Mouse (Mus musculus): ENCODE results near the gene Capn9. TPM values are rescaled to one million over a fixed set of nuclear protein-coding genes. Genes with fewer than 3 reads are reported as not detected.

Capn9 gene
- total and polyA plus RNA-seq, 3 experiments, result 0.10 TPM; not detected in 2

DNA sequence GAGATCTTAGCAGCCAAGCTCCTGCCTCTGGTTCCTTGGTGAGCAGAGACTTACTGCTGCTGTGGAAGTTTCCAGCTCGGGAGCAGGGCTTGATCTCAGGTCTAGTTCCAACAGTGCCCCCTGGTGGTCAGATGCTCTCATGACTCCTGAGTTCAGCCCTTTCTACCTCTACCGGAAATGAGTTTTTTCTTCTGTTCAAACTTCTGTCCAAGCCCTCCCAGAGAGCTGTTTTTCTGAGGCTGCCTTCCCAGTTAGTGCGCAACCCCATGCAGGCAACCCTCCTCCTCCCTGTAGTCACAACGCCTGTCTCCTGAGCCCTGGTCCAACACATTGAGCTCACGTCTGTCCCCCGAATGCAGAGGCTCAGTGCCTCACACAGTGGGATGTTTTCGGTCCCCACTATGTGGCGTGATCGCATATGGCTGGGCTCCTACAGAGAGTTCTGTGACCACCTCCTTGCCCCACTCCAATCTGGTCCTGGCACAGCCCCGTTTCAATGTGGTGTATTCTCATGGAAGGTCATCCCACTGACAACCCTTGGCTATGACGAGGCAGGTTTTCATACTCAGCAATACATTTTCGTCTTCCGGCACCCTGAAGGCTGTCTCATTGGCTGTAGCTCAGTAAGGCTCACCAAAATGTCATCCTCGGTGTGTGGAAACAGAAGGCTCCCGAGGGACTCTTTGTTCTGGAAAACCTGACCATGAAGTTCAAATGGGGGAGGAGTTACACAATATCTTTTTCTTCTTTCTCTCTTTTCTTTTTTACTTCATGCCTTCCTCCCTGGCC is 2.2 kb upstream of the Capn9 start (continued):
- TF ChIP-seq POLR2AphosphoS2 (IDR thresholded peaks at IDR 0.05; ENCODE audit: low read depth, low read length), result no peak
- TF ChIP-seq ZNF384 (IDR thresholded peaks at IDR 0.05; ENCODE audit: low read depth, low read length), result peak; percentile 89
- TF ChIP-seq UBTF (IDR thresholded peaks at IDR 0.05; ENCODE audit: low read depth, low read length), result no peak
- TF ChIP-seq CTCF (conservative IDR thresholded peaks at IDR 0.05 in 1 of 2, IDR thresholded peaks at IDR 0.05 in 1 of 2; ENCODE audit: low read depth in 2 of 2, low read length in 2 of 2), result peak; percentile 81 to 89
- no peak for TF ChIP-seq MXI1 (IDR thresholded peaks at IDR 0.05; ENCODE audit: low read depth, low read length)
- no peak for TF ChIP-seq GABPA (IDR thresholded peaks at IDR 0.05; ENCODE audit: insufficient replicate concordance, low read depth, low read length)
- peak; percentile 71 for TF ChIP-seq SMC3 (IDR thresholded peaks at IDR 0.05; ENCODE audit: low read depth, low read length)
- 0 out of 2 replicates have a peak, but pooled peaks have one; percentile 38 for TF ChIP-seq MAFK (IDR thresholded peaks at IDR 0.05; ENCODE audit: insufficient replicate concordance, low read length)

DNA sequence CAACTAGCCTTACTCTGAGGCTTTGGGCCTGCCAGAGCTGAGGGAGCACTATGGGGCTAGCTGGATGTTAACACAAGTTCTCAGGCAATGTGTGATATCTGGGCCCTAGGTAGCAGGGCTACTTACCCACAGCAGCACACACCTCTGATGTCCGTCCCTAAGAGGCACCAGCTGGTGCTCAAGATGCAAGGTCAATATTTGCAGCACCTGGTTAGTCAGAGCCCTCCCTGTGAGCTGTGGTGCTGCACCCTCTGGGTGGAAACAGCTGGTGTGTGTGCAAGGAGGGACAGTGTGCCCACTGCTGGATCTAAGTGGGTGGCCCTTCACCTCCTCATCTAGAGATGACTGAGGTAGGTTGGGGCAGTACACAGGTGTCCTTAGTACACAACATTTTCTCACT is 840 bp downstream of the Capn9 start:
- H3K9ac ChIP-seq (ENCODE audit: insufficient read depth, low read depth), result no peak overlapping the region
- no peak for DNase-seq (ENCODE audit: extremely low read depth)
- H3K27ac ChIP-seq (ENCODE audit: insufficient read depth, low read depth), result no peak overlapping the region
- H3K4me3 ChIP-seq (replicated peaks in 1 of 3; ENCODE audit: low read depth in 2 of 3, low read length in 2 of 3, poor library complexity in 1 of 3), result no peak overlapping the region
- TF ChIP-seq KAT2A (IDR thresholded peaks at IDR 0.05; ENCODE audit: insufficient replicate concordance, low read length) (no peak), SIN3A (IDR thresholded peaks at IDR 0.05; ENCODE audit: low read length) (no peak), USF2 (conservative IDR thresholded peaks at IDR 0.05; ENCODE audit: low read depth, low read length) (no peak), MAZ (IDR thresholded peaks at IDR 0.05; ENCODE audit: low read depth, low read length) (no peak), MEF2A (IDR thresholded peaks at IDR 0.05; ENCODE audit: borderline replicate concordance, low read depth, low read length) (no peak), TCF12 (IDR thresholded peaks at IDR 0.05; ENCODE audit: low read depth, low read length) (no peak), ELF1 (IDR thresholded peaks at IDR 0.05; ENCODE audit: low read depth, low read length) (no peak), UBTF (IDR thresholded peaks at IDR 0.05; ENCODE audit: low read depth, low read length) (no peak), SMC3 (IDR thresholded peaks at IDR 0.05; ENCODE audit: low read depth, low read length) (no peak), MAFK (IDR thresholded peaks at IDR 0.05; ENCODE audit: insufficient replicate concordance, low read length) (no peak), JUND (conservative IDR thresholded peaks at IDR 0.05; ENCODE audit: low read depth, low read length) (no peak), RCOR1 (conservative IDR thresholded peaks at IDR 0.05; ENCODE audit: low read depth, low read length) (no peak), RAD21 (IDR thresholded peaks at IDR 0.05; ENCODE audit: low read depth, low read length) (no peak), ETS1 (conservative IDR thresholded peaks at IDR 0.05; ENCODE audit: low read depth, low read length) (no peak), JUN (IDR thresholded peaks at IDR 0.05; ENCODE audit: insufficient read depth, low read depth, low read length) (no peak)
- peaks cover 8 to 20% of the 10 kb centered on the region in 2 experiments; a peak in 3 of 4 replicates for H3K4me1 ChIP-seq (ENCODE audit: control insufficient read depth in 1 of 2, insufficient read depth in 2 of 2)
- in situ Hi-C loops (cut with MboI; ENCODE audit: low pct_ligation_motif_present, low pct_unique_long_range_greater_than_20kb, low sequenced_read_pairs) (no loop called here), dilution Hi-C loops (cut with MboI; ENCODE audit: extremely low pct_ligation_motif_present, extremely low pct_unique_long_range_greater_than_20kb, low sequenced_read_pairs) (no loop called here)
- H3K36me3 ChIP-seq (replicated peaks in 1 of 2; ENCODE audit: control insufficient read depth in 1 of 2, insufficient read depth in 1 of 2, low read length in 1 of 2), result no peaks in the 10 kb centered on the region
- H3K9me3 ChIP-seq (replicated peaks; ENCODE audit: low read length), result peaks cover 3% of the 10 kb centered on the region
- no peak overlapping the region for H3K4me2 ChIP-seq (ENCODE audit: insufficient read depth, low read depth, poor library complexity, severe bottlenecking)
- no peaks in the 10 kb centered on the region for H3K79me2 ChIP-seq (replicated peaks; ENCODE audit: control insufficient read depth, extremely low read depth, insufficient read depth, poor library complexity, severe bottlenecking)
- H3K27me3 ChIP-seq (replicated peaks), result no peaks in the 10 kb centered on the region

Measured in CH12.LX (cell line).